Mouse (Mus musculus): ENCODE measurements around the gene Zscan26. TPM values are rescaled to one million over a fixed set of nuclear protein-coding genes. Genes with fewer than 3 reads are reported as not detected.

Zscan26 gene
- total and polyA plus RNA-seq, 3 experiments, result 14.2 to 20.9 (median 14.8) TPM

DNA sequence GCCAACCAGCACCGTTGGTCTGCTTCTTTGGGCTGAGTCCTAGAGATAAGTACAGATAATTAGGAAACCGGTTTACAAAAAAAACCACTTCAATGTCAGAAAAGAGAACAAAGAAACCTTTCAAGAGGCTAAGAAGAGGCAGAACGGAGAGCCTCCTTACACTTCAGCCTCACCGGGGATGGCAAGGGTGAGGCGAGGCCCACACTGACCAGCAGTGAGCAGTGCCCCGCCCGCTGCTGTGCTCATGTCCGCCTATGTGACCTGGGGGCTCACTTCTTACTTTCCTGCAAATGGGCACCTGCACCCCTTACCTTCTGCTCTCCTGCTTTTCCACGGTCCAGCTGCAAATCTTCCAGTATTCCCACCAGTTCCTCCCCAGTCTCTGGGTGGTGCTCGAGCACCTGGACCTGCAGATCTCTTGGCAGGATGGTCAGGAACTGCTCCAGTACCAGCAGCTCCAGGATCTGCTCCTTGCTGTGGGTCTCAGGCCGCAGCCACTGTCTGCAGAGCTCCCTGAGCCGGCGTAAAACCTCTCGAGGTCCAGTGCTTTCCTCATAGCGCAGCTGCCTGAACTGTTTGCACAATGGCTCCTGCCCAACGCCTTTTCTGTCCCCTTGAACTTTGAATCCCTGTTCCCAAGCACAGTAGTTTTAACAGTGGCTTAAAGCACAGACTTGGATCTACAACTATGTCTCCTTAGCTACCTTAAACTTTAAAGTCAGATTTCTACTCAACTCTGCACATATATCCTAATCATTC is 5.5 kb downstream of the Zscan26 start:
- dilution Hi-C loops (cut with MboI; ENCODE audit: extremely low pct_ligation_motif_present, extremely low pct_unique_long_range_greater_than_20kb, low sequenced_read_pairs) (no loop called here), in situ Hi-C loops (cut with MboI; ENCODE audit: low pct_ligation_motif_present, low pct_unique_long_range_greater_than_20kb, low sequenced_read_pairs) (no loop called here)
- peaks cover 36 to 79% of the 10 kb centered on the region in 2 experiments for H3K36me3 ChIP-seq (replicated peaks in 1 of 2; ENCODE audit: control insufficient read depth in 1 of 2, insufficient read depth in 1 of 2, low read length in 1 of 2)

DNA sequence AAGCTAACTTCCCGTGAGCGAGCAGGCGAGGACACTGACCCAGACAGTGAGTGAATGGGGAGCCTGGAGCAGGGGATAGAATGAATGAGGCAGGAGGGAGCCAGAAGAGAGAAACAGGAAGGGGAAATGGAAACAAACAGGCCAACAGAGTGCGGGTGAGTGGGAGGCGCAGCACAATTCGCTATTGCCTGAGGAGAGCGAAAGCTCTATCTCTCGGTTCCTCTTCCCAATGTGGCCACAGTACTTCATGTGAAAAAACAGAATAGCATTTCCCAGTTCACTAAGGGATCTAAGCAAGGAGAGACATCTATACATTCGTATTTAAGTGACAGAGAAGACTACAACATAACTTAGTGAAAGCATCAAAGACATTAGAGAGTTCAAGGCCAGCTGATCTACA is 6.7 kb downstream of the Zscan26 start:
- dilution Hi-C loops (cut with MboI; ENCODE audit: extremely low pct_ligation_motif_present, extremely low pct_unique_long_range_greater_than_20kb, low sequenced_read_pairs), result no loop called here
- peak; percentile 61 for DNase-seq (ENCODE audit: extremely low read depth)
- H3K36me3 ChIP-seq (replicated peaks in 1 of 2; ENCODE audit: control insufficient read depth in 1 of 2, insufficient read depth in 1 of 2, low read length in 1 of 2), result peaks cover 39 to 82% of the 10 kb centered on the region in 2 experiments

More for the DNA sequence above, 5.5 kb downstream of the Zscan26 start:
- Histone ChIP-seq H3K4me3 (replicated peaks in 1 of 3; ENCODE audit: low read depth in 2 of 3, low read length in 2 of 3, poor library complexity in 1 of 3) (no peak overlapping the region), H3K4me2 (ENCODE audit: insufficient read depth, low read depth, poor library complexity, severe bottlenecking) (no peak overlapping the region), H3K27me3 (replicated peaks) (no peaks in the 10 kb centered on the region), H3K9ac (ENCODE audit: insufficient read depth, low read depth) (no peak overlapping the region), H3K4me1 (ENCODE audit: control insufficient read depth in 1 of 2, insufficient read depth in 2 of 2) (peaks cover 10 to 66% of the 10 kb centered on the region in 2 experiments; a peak in 3 of 4 replicates), H3K27ac (ENCODE audit: insufficient read depth, low read depth) (no peak overlapping the region), H3K9me3 (replicated peaks; ENCODE audit: low read length) (peaks cover 2% of the 10 kb centered on the region), H3K79me2 (replicated peaks; ENCODE audit: control insufficient read depth, extremely low read depth, insufficient read depth, poor library complexity, severe bottlenecking) (peaks cover 31% of the 10 kb centered on the region)
- no peak for DNase-seq (ENCODE audit: extremely low read depth)
- TF ChIP-seq ETS1 (conservative IDR thresholded peaks at IDR 0.05; ENCODE audit: low read depth, low read length), result no peak
- no peak for TF ChIP-seq CHD2 (IDR thresholded peaks at IDR 0.05; ENCODE audit: low read length)
- TF ChIP-seq HCFC1 (IDR thresholded peaks at IDR 0.05; ENCODE audit: low read depth, low read length), result no peak
- no peak for TF ChIP-seq EP300 (IDR thresholded peaks at IDR 0.05; ENCODE audit: low read length)
- no peak for TF ChIP-seq JUND (conservative IDR thresholded peaks at IDR 0.05; ENCODE audit: low read depth, low read length)
- no peak for TF ChIP-seq SIN3A (IDR thresholded peaks at IDR 0.05; ENCODE audit: low read length)
- no peak for TF ChIP-seq NRF1 (IDR thresholded peaks at IDR 0.05; ENCODE audit: low read depth, low read length)
- no peak for TF ChIP-seq ELF1 (IDR thresholded peaks at IDR 0.05; ENCODE audit: low read depth, low read length)
- TF ChIP-seq ZNF384 (IDR thresholded peaks at IDR 0.05; ENCODE audit: low read depth, low read length), result no peak
- no peak for TF ChIP-seq IRF4 (IDR thresholded peaks at IDR 0.05; ENCODE audit: low read depth, low read length)
- TF ChIP-seq BHLHE40 (IDR thresholded peaks at IDR 0.05; ENCODE audit: low read depth, low read length), result no peak
- no peak for TF ChIP-seq ZC3H11A (IDR thresholded peaks at IDR 0.05; ENCODE audit: low read depth, low read length)
- TF ChIP-seq UBTF (IDR thresholded peaks at IDR 0.05; ENCODE audit: low read depth, low read length), result no peak
- no peak for TF ChIP-seq POLR2A (IDR thresholded peaks at IDR 0.05; ENCODE audit: low read depth, low read length)
- no peak for TF ChIP-seq CTCF (conservative IDR thresholded peaks at IDR 0.05 in 1 of 2, IDR thresholded peaks at IDR 0.05 in 1 of 2; ENCODE audit: low read depth in 2 of 2, low read length in 2 of 2)
- TF ChIP-seq USF1 (IDR thresholded peaks at IDR 0.05; ENCODE audit: low read depth, low read length), result no peak
- TF ChIP-seq TCF12 (IDR thresholded peaks at IDR 0.05; ENCODE audit: low read depth, low read length), result no peak
- TF ChIP-seq RCOR1 (conservative IDR thresholded peaks at IDR 0.05; ENCODE audit: low read depth, low read length), result no peak
- TF ChIP-seq USF2 (conservative IDR thresholded peaks at IDR 0.05; ENCODE audit: low read depth, low read length), result no peak
- no peak for TF ChIP-seq SMC3 (IDR thresholded peaks at IDR 0.05; ENCODE audit: low read depth, low read length)

More for the DNA sequence above, 6.7 kb downstream of the Zscan26 start:
- Histone ChIP-seq H3K4me2 (ENCODE audit: insufficient read depth, low read depth, poor library complexity, severe bottlenecking) (peak overlapping the region; percentile 93), H3K9me3 (replicated peaks; ENCODE audit: low read length) (peaks cover 2% of the 10 kb centered on the region), H3K4me3 (replicated peaks in 1 of 3; ENCODE audit: low read depth in 2 of 3, low read length in 2 of 3, poor library complexity in 1 of 3) (no peak overlapping the region), H3K27me3 (replicated peaks) (no peaks in the 10 kb centered on the region), H3K9ac (ENCODE audit: insufficient read depth, low read depth) (0 out of 2 replicates have a peak overlapping the region, but pooled peaks have one; percentile 13), H3K4me1 (ENCODE audit: control insufficient read depth in 1 of 2, insufficient read depth in 2 of 2) (peaks cover 14 to 64% of the 10 kb centered on the region in 2 experiments; a peak in 3 of 4 replicates), H3K27ac (ENCODE audit: insufficient read depth, low read depth) (peak overlapping the region; percentile 46), H3K79me2 (replicated peaks; ENCODE audit: control insufficient read depth, extremely low read depth, insufficient read depth, poor library complexity, severe bottlenecking) (peaks cover 19% of the 10 kb centered on the region)
- TF ChIP-seq ZC3H11A (IDR thresholded peaks at IDR 0.05; ENCODE audit: low read depth, low read length), result no peak
- TF ChIP-seq IRF4 (IDR thresholded peaks at IDR 0.05; ENCODE audit: low read depth, low read length), result peak; percentile 86
- TF ChIP-seq EP300 (IDR thresholded peaks at IDR 0.05; ENCODE audit: low read length), result peak; percentile 77
- TF ChIP-seq ZNF384 (IDR thresholded peaks at IDR 0.05; ENCODE audit: low read depth, low read length), result no peak; the same call in 1 of the 2 replicates
- TF ChIP-seq CHD2 (IDR thresholded peaks at IDR 0.05; ENCODE audit: low read length), result 0 out of 2 replicates have a peak, but pooled peaks have one; percentile 6
- in situ Hi-C loops (cut with MboI; ENCODE audit: low pct_ligation_motif_present, low pct_unique_long_range_greater_than_20kb, low sequenced_read_pairs), result no loop called here
